In the genomic region with DNA sequence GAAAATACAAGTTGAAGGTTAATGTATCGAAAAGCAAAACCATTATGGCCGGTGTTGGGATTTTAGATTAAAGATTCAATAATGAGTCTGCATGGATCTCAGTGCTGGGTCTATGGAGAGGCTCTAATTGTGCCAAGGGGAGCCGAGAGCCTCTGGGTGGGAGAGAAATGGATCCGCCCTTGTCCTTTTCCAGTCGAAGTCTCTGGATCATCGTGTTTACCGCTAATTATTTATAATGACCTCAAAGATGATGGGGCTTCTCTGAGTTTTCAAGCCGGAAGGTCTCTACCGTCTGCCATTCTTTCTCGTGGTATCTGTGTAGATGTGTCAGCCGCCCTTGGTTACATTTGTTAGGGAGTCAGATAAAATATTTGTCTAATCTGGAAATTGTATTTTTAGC, we compare ENCODE assay signal across 31 mouse cellular contexts.
"Had no signal": no experiment of that assay in that cellular context is flagged by ENCODE, and none has a peak within 500 bp of the region (broad histone marks: within the 10 kb centered on the region; RNA-seq: fewer than 3 reads in every experiment).

No protein-coding gene starts in this region.

- H3K4me1 ChIP-seq: limb, embryonic 12.5 days; limb, embryonic 15.5 days; liver, embryonic 12.5 days; liver, embryonic 13.5 days; liver, embryonic 15.5 days; lung, embryonic 15.5 days; megakaryocyte, embryonic 14.5 days; midbrain, embryonic 10.5 days; midbrain, embryonic 12.5 days; midbrain, embryonic 13.5 days; midbrain, embryonic 15.5 days had no signal

- H3K4me3 ChIP-seq: left cerebral cortex, adult 2 months; limb, embryonic 10.5 days; limb, embryonic 12.5 days; limb, embryonic 13.5 days; limb, embryonic 15.5 days; liver, embryonic 12.5 days; liver, embryonic 13.5 days; liver, embryonic 15.5 days; lung, embryonic 15.5 days; megakaryocyte, embryonic 14.5 days; midbrain, embryonic 10.5 days; midbrain, embryonic 12.5 days; midbrain, embryonic 13.5 days; midbrain, embryonic 15.5 days; myocyte had no signal

- H3K27ac ChIP-seq: left cerebral cortex, adult 2 months; limb, embryonic 10.5 days; limb, embryonic 12.5 days; limb, embryonic 13.5 days; limb, embryonic 15.5 days; liver, embryonic 12.5 days; liver, embryonic 13.5 days; liver, embryonic 14.5 days; liver, embryonic 15.5 days; lung, embryonic 15.5 days; macrophage; midbrain, embryonic 10.5 days; midbrain, embryonic 12.5 days; midbrain, embryonic 13.5 days; midbrain, embryonic 15.5 days had no signal

- H3K27me3 ChIP-seq: limb, embryonic 12.5 days; limb, embryonic 15.5 days; liver, embryonic 12.5 days; liver, embryonic 13.5 days; liver, embryonic 15.5 days; lung, embryonic 15.5 days; megakaryocyte, embryonic 14.5 days; midbrain, embryonic 12.5 days; midbrain, embryonic 13.5 days; midbrain, embryonic 15.5 days had no signal

- ATAC-seq: liver, embryonic 12.5 days; liver, postnatal 0 days; lung, postnatal 0 days; midbrain, embryonic 13.5 days; midbrain, embryonic 15.5 days; midbrain, embryonic 16.5 days had no signal

- H3K9me3 ChIP-seq: limb, embryonic 10.5 days; limb, embryonic 12.5 days; limb, embryonic 15.5 days; liver, embryonic 12.5 days; liver, embryonic 13.5 days; liver, embryonic 15.5 days; lung, embryonic 15.5 days; midbrain, embryonic 10.5 days; midbrain, embryonic 12.5 days; midbrain, embryonic 13.5 days; midbrain, embryonic 15.5 days had no signal

- H3K9ac ChIP-seq: limb, embryonic 12.5 days; limb, embryonic 13.5 days; limb, embryonic 15.5 days; liver, embryonic 12.5 days; liver, embryonic 13.5 days; liver, embryonic 14.5 days; liver, embryonic 15.5 days; liver, postnatal 0 days; lung, embryonic 14.5 days; lung, embryonic 15.5 days; midbrain, embryonic 12.5 days; midbrain, embryonic 13.5 days; midbrain, embryonic 15.5 days had no signal

- DNase-seq: left cerebral cortex, postnatal 4 days; liver; liver, embryonic 13.5 days; liver, postnatal 0 days; lung, adult 18-20 months; lung, adult 2 months; lung, postnatal 10 days; lung, postnatal 14 days; lung, postnatal 36 days; midbrain, embryonic 14.5 days had no signal

- H3K4me2 ChIP-seq: limb, embryonic 12.5 days; limb, embryonic 15.5 days; liver, embryonic 11.5 days; liver, embryonic 12.5 days; liver, embryonic 13.5 days; liver, embryonic 15.5 days; lung, embryonic 14.5 days; lung, embryonic 15.5 days; midbrain, embryonic 11.5 days; midbrain, embryonic 12.5 days; midbrain, embryonic 13.5 days; midbrain, embryonic 15.5 days had no signal

- H3K36me3 ChIP-seq: limb, embryonic 10.5 days; limb, embryonic 12.5 days; limb, embryonic 13.5 days; limb, embryonic 15.5 days; liver, embryonic 12.5 days; liver, embryonic 13.5 days; liver, embryonic 15.5 days; lung, embryonic 15.5 days; midbrain, embryonic 10.5 days; midbrain, embryonic 12.5 days; midbrain, embryonic 13.5 days; midbrain, embryonic 15.5 days had no signal
